Mouse (Mus musculus) CH12.LX (cell line): Measurements from ENCODE around the gene Gapdh. TPM values are rescaled to one million over a fixed set of nuclear protein-coding genes. Genes with fewer than 3 reads are reported as not detected.

ENCODE experiments used
- DNase-seq: peaks from one replicate; pipeline ENCODE4 v3.0.0-alpha.2; 2013; ENCODE audit errors: extremely low read depth
- H3K27ac ChIP-seq: 2 replicates; pipeline ENCODE4 v1.5.1; 2012; ENCODE audit warnings: low read depth, mild to moderate bottlenecking, control low read depth, moderate library complexity; ENCODE audit not compliant: insufficient read depth
- H3K27me3 ChIP-seq: replicated peaks from 2 replicates; pipeline ENCODE3; 2012; ENCODE audit warnings: inconsistent platforms
- H3K36me3 ChIP-seq, 2 experiments: replicated peaks in 1 of 2; 2 replicates each; pipeline versions ENCODE3 to v1.6.1; 2012; ENCODE audit warnings: inconsistent platforms in 1 of 2, low read length in 1 of 2, mild to moderate bottlenecking in 1 of 2, mixed read lengths in 1 of 2, moderate library complexity in 1 of 2; ENCODE audit not compliant: control insufficient read depth in 1 of 2, insufficient read depth in 1 of 2
- H3K4me1 ChIP-seq, 2 experiments: 2 replicates each; pipeline ENCODE4 v1.6.1; 2012; ENCODE audit warnings: inconsistent platforms in 1 of 2, moderate library complexity in 1 of 2; ENCODE audit not compliant: insufficient read depth in 2 of 2, control insufficient read depth in 1 of 2
- H3K4me2 ChIP-seq: 2 replicates; pipeline ENCODE4 v1.6.1; 2012; ENCODE audit warnings: low read depth, mild to moderate bottlenecking, control low read depth; ENCODE audit not compliant: poor library complexity, insufficient read depth, severe bottlenecking
- H3K4me3 ChIP-seq, 3 experiments: fragments of 150-350 bp in 1 of 3; sonication (generic) in 1 of 3; replicated peaks in 1 of 3; 2 replicates each; pipeline versions ENCODE3 to v1.5.1; 2011 to 2012; ENCODE audit warnings: low read depth in 2 of 3, low read length in 2 of 3, mild to moderate bottlenecking in 2 of 3, moderate library complexity in 2 of 3, control low read depth in 1 of 3, improper control_type of control experiment in 1 of 3, inconsistent platforms in 1 of 3, mixed read lengths in 1 of 3; ENCODE audit not compliant: poor library complexity in 1 of 3
- H3K79me2 ChIP-seq: replicated peaks from 2 replicates; pipeline ENCODE4 v1.6.1; 2012; ENCODE audit warnings: mild to moderate bottlenecking, moderate library complexity; ENCODE audit not compliant: control insufficient read depth, poor library complexity, insufficient read depth, severe bottlenecking; ENCODE audit errors: extremely low read depth
- H3K9ac ChIP-seq: 2 replicates; pipeline ENCODE4 v1.6.1; 2012; ENCODE audit warnings: low read depth, mild to moderate bottlenecking, control low read depth, moderate library complexity; ENCODE audit not compliant: insufficient read depth
- H3K9me3 ChIP-seq: replicated peaks from 2 replicates; pipeline ENCODE3; 2012; ENCODE audit warnings: low read length, inconsistent platforms, mixed read lengths
- BHLHE40 ChIP-seq: IDR thresholded peaks from 2 replicates; pipeline ENCODE4 v1.6.1; 2011; ENCODE audit warnings: mild to moderate bottlenecking, low read depth, low read length, improper control_type of control experiment
- CTCF ChIP-seq, 2 experiments: IDR thresholded peaks in 1 of 2; conservative IDR thresholded peaks in 1 of 2; 2 replicates each; pipeline ENCODE4 v1.5.1; 2011 to 2012; ENCODE audit warnings: low read depth in 2 of 2, low read length in 2 of 2, improper control_type of control experiment in 1 of 2, inconsistent platforms in 1 of 2, mild to moderate bottlenecking in 1 of 2, moderate library complexity in 1 of 2
- EP300 ChIP-seq: IDR thresholded peaks from 2 replicates; pipeline ENCODE4 v1.6.1; 2011; ENCODE audit warnings: low read length, improper control_type of control experiment
- JUN ChIP-seq: IDR thresholded peaks from 2 replicates; pipeline ENCODE4 v1.6.1; 2011; ENCODE audit warnings: low read depth, mild to moderate bottlenecking, low read length, improper control_type of control experiment, moderate library complexity; ENCODE audit not compliant: insufficient read depth
- KAT2A ChIP-seq: IDR thresholded peaks from 2 replicates; pipeline ENCODE4 v1.6.1; 2012; ENCODE audit warnings: low read length, improper control_type of control experiment, inconsistent platforms; ENCODE audit not compliant: insufficient replicate concordance
- MAFK ChIP-seq: IDR thresholded peaks from 2 replicates; pipeline ENCODE4 v1.6.1; 2011; ENCODE audit warnings: low read length, improper control_type of control experiment; ENCODE audit not compliant: insufficient replicate concordance
- MAZ ChIP-seq: IDR thresholded peaks from 2 replicates; pipeline ENCODE4 v1.6.1; 2012; ENCODE audit warnings: low read depth, mild to moderate bottlenecking, inconsistent platforms, low read length, improper control_type of control experiment, moderate library complexity
- NRF1 ChIP-seq: IDR thresholded peaks from 2 replicates; pipeline ENCODE4 v1.6.1; 2014; ENCODE audit warnings: low read depth, mild to moderate bottlenecking, inconsistent platforms, low read length, improper control_type of control experiment, moderate library complexity
- PAX5 ChIP-seq: IDR thresholded peaks from 2 replicates; pipeline ENCODE4 v1.6.1; 2012; ENCODE audit warnings: low read length, inconsistent platforms, mixed read lengths
- POLR2A ChIP-seq: IDR thresholded peaks from 2 replicates; pipeline ENCODE4 v1.6.1; 2011; ENCODE audit warnings: low read depth, mild to moderate bottlenecking, improper control_type of control experiment, low read length
- RCOR1 ChIP-seq: conservative IDR thresholded peaks from 2 replicates; pipeline ENCODE4 v1.6.1; 2012; ENCODE audit warnings: low read depth, mild to moderate bottlenecking, inconsistent platforms, low read length, improper control_type of control experiment
- SMC3 ChIP-seq: IDR thresholded peaks from 2 replicates; pipeline ENCODE4 v1.6.1; 2011; ENCODE audit warnings: low read depth, low read length, improper control_type of control experiment
- TBP ChIP-seq: conservative IDR thresholded peaks from 2 replicates; pipeline ENCODE4 v1.6.1; 2011; ENCODE audit warnings: low read depth, low read length, improper control_type of control experiment
- TCF12 ChIP-seq: IDR thresholded peaks from 2 replicates; pipeline ENCODE4 v1.6.1; 2014; ENCODE audit warnings: low read depth, mild to moderate bottlenecking, inconsistent platforms, low read length, improper control_type of control experiment
- UBTF ChIP-seq: IDR thresholded peaks from 2 replicates; pipeline ENCODE4 v1.6.1; 2012; ENCODE audit warnings: low read depth, mild to moderate bottlenecking, inconsistent platforms, low read length, improper control_type of control experiment, moderate library complexity
- ZKSCAN1 ChIP-seq: IDR thresholded peaks from 2 replicates; pipeline ENCODE4 v1.6.1; 2012; ENCODE audit warnings: low read depth, inconsistent platforms, low read length, improper control_type of control experiment, borderline replicate concordance
- ZMIZ1 ChIP-seq: IDR thresholded peaks from 2 replicates; pipeline ENCODE4 v1.6.1; 2012; ENCODE audit warnings: low read depth, mild to moderate bottlenecking, inconsistent platforms, low read length, improper control_type of control experiment
- dilution Hi-C: fragments of 300-500 bp; cut with MboI; formaldehyde crosslinking; loops from 2 replicates; pipeline ENCODE4 v1.14.3; 2020; ENCODE audit warnings: low sequenced_read_pairs; ENCODE audit not compliant: extremely low pct_unique_long_range_greater_than_20kb, extremely low pct_ligation_motif_present
- in situ Hi-C: fragments of 300-500 bp; cut with MboI; formaldehyde crosslinking; loops from 3 replicates; pipeline ENCODE4 v1.14.3; 2019; ENCODE audit warnings: low sequenced_read_pairs, low pct_ligation_motif_present, low pct_unique_long_range_greater_than_20kb, mixed read lengths
- polyA plus RNA-seq: library from polyadenylated mRNA; unstranded; fragments of >175 nt; gene quantifications from 2 replicates; pipeline ENCODE4 v1.2.1, GENCODE M21; 2012; ENCODE audit warnings: low read depth; ENCODE audit not compliant: insufficient read length
- total RNA-seq, 2 experiments: library from RNA; depleted of rRNA; stranded (reverse); fragments of 300-350 nt in 1 of 2; fragments of >200 nt in 1 of 2; gene quantifications; 2 replicates each; pipeline ENCODE4 v1.2.3; 2012 to 2014

Gapdh gene
- total and polyA plus RNA-seq, 3 experiments: 2,268 to 2,925 (median 2,654) TPM

DNA sequence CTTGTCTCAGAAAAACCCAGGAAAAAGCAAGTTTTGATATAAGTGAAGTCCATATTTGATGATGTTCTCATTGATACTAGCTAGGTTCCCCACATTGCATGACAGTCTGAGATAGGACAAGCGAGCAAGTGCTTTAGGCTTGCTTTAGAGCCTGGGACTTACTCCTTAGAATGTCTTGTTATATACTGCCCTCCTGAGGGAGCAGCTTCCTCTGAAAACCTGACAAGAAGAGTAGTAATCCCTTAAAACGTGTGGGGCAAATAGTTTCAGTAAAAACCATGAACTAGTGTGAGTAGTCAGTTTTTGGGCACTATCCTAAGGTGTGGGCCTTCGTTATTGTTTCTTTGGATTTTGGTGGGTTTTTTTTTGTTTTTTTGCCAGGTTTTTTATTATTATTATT lies 23.1 kb downstream of the Gapdh start:
- no peak overlapping the region for H3K4me2 ChIP-seq
- in situ Hi-C loops: no loop called here
- no peak overlapping the region for H3K4me3 ChIP-seq
- H3K9me3 ChIP-seq: no peaks in the 10 kb centered on the region
- no peak for DNase-seq
- TF ChIP-seq CTCF (conservative IDR thresholded peaks at IDR 0.05 in 1 of 2, IDR thresholded peaks at IDR 0.05 in 1 of 2; ENCODE audit: low read depth in 2 of 2, low read length in 2 of 2) (no peak), MAFK (no peak), PAX5 (no peak), NRF1 (no peak), JUN (no peak), TBP (no peak), ZKSCAN1 (no peak), EP300 (no peak), TCF12 (no peak), MAZ (no peak)
- no peaks in the 10 kb centered on the region for H3K27me3 ChIP-seq
- dilution Hi-C loops: no loop called here
- no peak overlapping the region for H3K9ac ChIP-seq
- H3K36me3 ChIP-seq: peaks cover 56 to 76% of the 10 kb centered on the region in 2 experiments
- H3K79me2 ChIP-seq: peaks cover 18% of the 10 kb centered on the region
- H3K27ac ChIP-seq: no peak overlapping the region
- H3K4me1 ChIP-seq: peaks cover 9 to 34% of the 10 kb centered on the region in 2 experiments

DNA sequence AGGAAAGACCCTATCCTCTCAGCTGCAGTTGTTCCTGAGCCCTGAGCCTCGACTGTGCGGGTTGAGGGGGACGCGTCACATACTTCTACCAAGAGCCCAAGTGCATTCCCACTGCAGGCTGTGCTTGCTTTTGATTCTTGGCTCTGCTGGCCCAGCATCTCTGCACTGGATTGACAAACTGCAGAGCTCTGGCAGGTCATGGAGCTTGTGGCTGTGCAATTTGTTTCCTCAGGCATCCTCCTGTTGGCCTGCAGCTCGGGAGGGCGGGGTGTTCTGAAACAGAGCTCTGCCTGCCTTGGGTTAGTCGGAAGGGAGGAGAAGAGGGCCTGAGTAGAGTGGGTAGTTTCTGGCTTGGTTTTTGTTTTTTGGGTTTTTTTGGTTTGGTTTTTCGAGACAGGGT lies 23.8 kb downstream of the Gapdh start:
- Histone ChIP-seq H3K36me3 (peaks cover 61 to 75% of the 10 kb centered on the region in 2 experiments), H3K9me3 (no peaks in the 10 kb centered on the region), H3K27me3 (no peaks in the 10 kb centered on the region), H3K79me2 (peaks cover 20% of the 10 kb centered on the region), H3K4me2 (no peak overlapping the region), H3K4me3 (no peak overlapping the region), H3K27ac (no peak overlapping the region), H3K4me1 (peaks cover 8 to 28% of the 10 kb centered on the region in 2 experiments), H3K9ac (no peak overlapping the region)
- DNase-seq: no peak
- dilution Hi-C loops: no loop called here
- in situ Hi-C loops: no loop called here
- TF ChIP-seq SMC3 (no peak), UBTF (no peak), POLR2A (no peak), ZMIZ1 (no peak), BHLHE40 (no peak), TCF12 (no peak), RCOR1 (no peak), KAT2A (no peak), MAZ (no peak), PAX5 (no peak)
